Mouse (Mus musculus) forebrain, embryonic 16.5 days (tissue): ENCODE results near the gene Trpm1. TPM values are rescaled to one million over a fixed set of nuclear protein-coding genes. Genes with fewer than 3 reads are reported as not detected.

Experiments used
- ATAC-seq: fragments of 200-750 bp; cut with Nextera tagmentation; 2 replicates; pipeline ENCODE4 v1.8.0; 2017; ENCODE audit warnings: mild to moderate bottlenecking, moderate library complexity
- H3K27ac ChIP-seq: fragments of 300-500 bp; sonication (generic); 2 replicates; pipeline ENCODE4 v1.5.1; 2014; ENCODE audit warnings: low read length, control low read depth
- H3K27me3 ChIP-seq: fragments of 300-500 bp; sonication (generic); replicated peaks from 2 replicates; pipeline ENCODE4 v1.6.1; 2014; ENCODE audit warnings: low read length; ENCODE audit not compliant: control insufficient read depth, insufficient read depth
- H3K36me3 ChIP-seq: fragments of 300-500 bp; sonication (generic); 2 replicates; pipeline ENCODE4 v1.6.1; 2014; ENCODE audit not compliant: control insufficient read depth, insufficient read depth
- H3K4me1 ChIP-seq: fragments of 300-500 bp; sonication (generic); replicated peaks from 2 replicates; pipeline ENCODE4 v1.6.1; 2014; ENCODE audit warnings: low read length; ENCODE audit not compliant: control insufficient read depth, insufficient read depth
- H3K4me2 ChIP-seq: fragments of 300-500 bp; sonication (generic); 2 replicates; pipeline ENCODE4 v1.6.1; 2014; ENCODE audit warnings: mild to moderate bottlenecking, low read length, control low read depth
- H3K4me3 ChIP-seq: fragments of 300-500 bp; sonication (generic); replicated peaks from 2 replicates; pipeline ENCODE4 v1.5.1; 2014; ENCODE audit warnings: mild to moderate bottlenecking, low read length, control low read depth
- H3K9ac ChIP-seq: fragments of 300-500 bp; sonication (generic); replicated peaks from 2 replicates; pipeline ENCODE4 v1.6.1; 2014; ENCODE audit warnings: low read depth, low read length, control low read depth
- H3K9me3 ChIP-seq: fragments of 300-500 bp; sonication (generic); 2 replicates; pipeline ENCODE4 v1.6.1; 2016; ENCODE audit warnings: low read length; ENCODE audit not compliant: control insufficient read depth
- WGBS: fragments of 180-500 bp; shearing (Covaris S2); extraction: QIAGEN DNeasy Blood & Tissue Kit; methylation state at CpG from one replicate; pipeline ENCODE4 v1.1.7; 2014; 5-methylcytosine and 5-hydroxymethylcytosine counted together
- polyA plus RNA-seq: library from polyadenylated mRNA; unstranded; fragments of >200 nt; fragmentation: Nextera tagmentation; extraction: Ambion mirVana; gene quantifications from 2 replicates; pipeline ENCODE4 v1.2.1, GENCODE M21; 2015

The Trpm1 gene
- polyA plus RNA-seq, 1 experiment from 2014 or later, result 0.08 TPM

- 0 out of 2 replicates have a peak overlapping the region, but pooled peaks have one; percentile 12 for H3K4me3 ChIP-seq
- WGBS, result 76% methylated on average over 4 of the region's 4 CpGs
- no peaks in the 10 kb centered on the region for H3K36me3 ChIP-seq
- H3K4me2 ChIP-seq, result peak overlapping the region; percentile 47
- ATAC-seq, result no peak
- no peaks in the 10 kb centered on the region for H3K27me3 ChIP-seq
- no peaks in the 10 kb centered on the region for H3K9me3 ChIP-seq
- H3K4me1 ChIP-seq, result peaks cover 14% of the 10 kb centered on the region
- no peak overlapping the region; the same call in 1 of the 2 replicates for H3K9ac ChIP-seq
- H3K27ac ChIP-seq, result no peak overlapping the region
These were observed 1.6 kb downstream of the Trpm1 start for GRCm38 (mm10) chr7:64155226-64155625.

GRCm38 (mm10) chr7:64155687-64156086, 2.1 kb downstream of the Trpm1 start:
- H3K27me3 ChIP-seq, result no peaks in the 10 kb centered on the region
- H3K9ac ChIP-seq, result no peak overlapping the region; the same call in 1 of the 2 replicates
- 5% methylated on average over 10 of the region's 10 CpGs for WGBS
- peak; percentile 94 for ATAC-seq
- peaks cover 14% of the 10 kb centered on the region for H3K4me1 ChIP-seq
- H3K27ac ChIP-seq, result no peak overlapping the region
- peak overlapping the region; percentile 47 for H3K4me2 ChIP-seq
- no peaks in the 10 kb centered on the region for H3K9me3 ChIP-seq
- H3K4me3 ChIP-seq, result peak overlapping the region; percentile 12; the same call in 1 of the 2 replicates
- H3K36me3 ChIP-seq, result no peaks in the 10 kb centered on the region

- WGBS, result 61% methylated on average over 5 of the region's 5 CpGs
- Histone ChIP-seq H3K27me3 (no peaks in the 10 kb centered on the region), H3K9me3 (no peaks in the 10 kb centered on the region), H3K27ac (no peak overlapping the region), H3K4me3 (no peak overlapping the region), H3K9ac (no peak overlapping the region), H3K4me1 (peaks cover 14% of the 10 kb centered on the region), H3K36me3 (no peaks in the 10 kb centered on the region), H3K4me2 (no peak overlapping the region)
- peak; percentile 22; the same call in 1 of the 2 replicates for ATAC-seq
These were observed 2.8 kb downstream of the Trpm1 start for GRCm38 (mm10) chr7:64156271-64156911.

GRCm38 (mm10) chr7:64156918-64157690, 3.5 kb downstream of the Trpm1 start:
- Histone ChIP-seq H3K9me3 (no peaks in the 10 kb centered on the region), H3K9ac (no peak overlapping the region), H3K4me2 (no peak overlapping the region), H3K36me3 (no peaks in the 10 kb centered on the region), H3K4me3 (no peak overlapping the region), H3K4me1 (peaks cover 14% of the 10 kb centered on the region), H3K27ac (no peak overlapping the region), H3K27me3 (no peaks in the 10 kb centered on the region)
- 59% methylated on average over 7 of the region's 7 CpGs for WGBS
- no peak for ATAC-seq

GRCm38 (mm10) chr7:64158281-64159055, 4.8 kb downstream of the Trpm1 start:
- ATAC-seq, result no peak
- Histone ChIP-seq H3K4me3 (no peak overlapping the region), H3K9me3 (no peaks in the 10 kb centered on the region), H3K9ac (no peak overlapping the region), H3K27me3 (no peaks in the 10 kb centered on the region), H3K4me1 (peaks cover 14% of the 10 kb centered on the region), H3K27ac (no peak overlapping the region), H3K4me2 (no peak overlapping the region), H3K36me3 (no peaks in the 10 kb centered on the region)
- WGBS, result 64% methylated on average over 12 of the region's 12 CpGs

GRCm38 (mm10) chr7:64159056-64159542, 5.5 kb downstream of the Trpm1 start:
- 44% methylated on average over 5 of the region's 5 CpGs for WGBS

GRCm38 (mm10) chr7:64159612-64160591, 6.3 kb downstream of the Trpm1 start:
- peaks cover 14% of the 10 kb centered on the region for H3K4me1 ChIP-seq
- no peak overlapping the region for H3K4me3 ChIP-seq
- H3K4me2 ChIP-seq, result no peak overlapping the region
- no peaks in the 10 kb centered on the region for H3K27me3 ChIP-seq
- no peaks in the 10 kb centered on the region for H3K9me3 ChIP-seq
- no peaks in the 10 kb centered on the region for H3K36me3 ChIP-seq
- WGBS, result 59% methylated on average over 7 of the region's 7 CpGs
- no peak overlapping the region for H3K9ac ChIP-seq
- H3K27ac ChIP-seq, result no peak overlapping the region
- ATAC-seq, result no peak

More at GRCm38 (mm10) chr7:64159056-64159542, 5.5 kb downstream of the Trpm1 start:
- ATAC-seq, result no peak
- Histone ChIP-seq H3K9ac (no peak overlapping the region), H3K27ac (no peak overlapping the region), H3K36me3 (no peaks in the 10 kb centered on the region), H3K4me1 (peaks cover 14% of the 10 kb centered on the region), H3K27me3 (no peaks in the 10 kb centered on the region), H3K9me3 (no peaks in the 10 kb centered on the region), H3K4me3 (no peak overlapping the region), H3K4me2 (no peak overlapping the region)

GRCm38 (mm10) chr7:64160737-64161470, 7.3 kb downstream of the Trpm1 start:
- no peak overlapping the region for H3K4me3 ChIP-seq
- WGBS, result 74% methylated on average over 10 of the region's 10 CpGs

More at GRCm38 (mm10) chr7:64160737-64161470, 7.3 kb downstream of the Trpm1 start:
- Histone ChIP-seq H3K4me2 (no peak overlapping the region), H3K4me1 (peaks cover 7% of the 10 kb centered on the region), H3K27ac (no peak overlapping the region), H3K9ac (no peak overlapping the region), H3K36me3 (no peaks in the 10 kb centered on the region), H3K27me3 (no peaks in the 10 kb centered on the region), H3K9me3 (no peaks in the 10 kb centered on the region)
- ATAC-seq, result no peak
